In the genomic region with DNA sequence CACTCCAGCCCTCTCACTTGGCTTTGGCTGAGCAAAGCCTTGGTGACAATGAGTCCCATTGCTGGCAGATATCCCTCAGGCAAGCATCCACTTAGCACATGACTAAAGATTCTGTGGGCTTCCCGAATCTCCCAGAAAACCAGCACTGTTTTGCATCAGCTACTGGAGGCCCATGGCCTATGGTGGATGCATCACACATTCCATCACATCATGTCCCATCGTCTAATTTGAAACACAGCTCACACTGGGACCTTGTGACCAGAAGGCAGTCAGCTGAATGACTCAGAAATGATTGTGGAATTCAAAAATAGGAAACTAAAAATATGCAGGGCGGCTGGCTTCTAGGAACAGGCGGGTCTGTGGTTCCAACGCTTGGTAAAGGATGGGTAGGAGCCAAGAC, we compare ENCODE assay signal across 14 mouse cellular contexts. TPM values are rescaled to one million over a fixed set of nuclear protein-coding genes. Genes with fewer than 3 reads are reported as not detected.
DNase-seq lines count a peak whose midpoint lies in the region; ATAC-seq and TF ChIP-seq lines count a peak whose summit lies in the region.
"Had no signal": no experiment of that assay in that cellular context is flagged by ENCODE, and none has a peak within 500 bp of the region (broad histone marks: within the 10 kb centered on the region; RNA-seq: fewer than 3 reads in every experiment).

No protein-coding gene starts in this region.

- H3K4me1 ChIP-seq in heart, adult 2 months (ENCODE audit: control insufficient read depth, insufficient read depth, low read length), result peaks cover 8% of the 10 kb centered on the region
- H3K4me1 ChIP-seq in forebrain, embryonic 15.5 days, result peaks cover 15% of the 10 kb centered on the region

- no peak overlapping the region for H3K4me2 ChIP-seq in forebrain, embryonic 15.5 days (replicated peaks)
- H3K4me2 ChIP-seq: embryonic facial prominence, embryonic 15.5 days; hindbrain, embryonic 13.5 days; liver, embryonic 12.5 days had no signal

- no peaks in the 10 kb centered on the region for H3K36me3 ChIP-seq in heart, adult 2 months (ENCODE audit: control insufficient read depth, insufficient read depth, low read length)
- peaks cover 14% of the 10 kb centered on the region for H3K36me3 ChIP-seq in forebrain, embryonic 15.5 days

- H3K4me3 ChIP-seq in heart, adult 2 months, result no peak overlapping the region
- H3K4me3 ChIP-seq in forebrain, embryonic 15.5 days, result no peak overlapping the region
- H3K4me3 ChIP-seq: embryonic facial prominence, embryonic 15.5 days; hindbrain, embryonic 13.5 days; liver, embryonic 12.5 days had no signal

- whole genome bisulfite sequencing in heart, adult 2 months, result 37% methylated on average over 5 of the region's 5 CpGs
- 90% methylated on average over 5 of the region's 5 CpGs for WGBS in forebrain, embryonic 15.5 days

- no peaks in the 10 kb centered on the region for H3K79me2 ChIP-seq in heart, adult 2 months (replicated peaks; ENCODE audit: control insufficient read depth, insufficient read depth, low read length)

- H3K27me3 ChIP-seq in heart, adult 2 months (ENCODE audit: control insufficient read depth, insufficient read depth, low read length), result no peaks in the 10 kb centered on the region
- H3K27me3 ChIP-seq in forebrain, embryonic 15.5 days, result no peaks in the 10 kb centered on the region
- H3K27me3 ChIP-seq: embryonic facial prominence, embryonic 15.5 days; hindbrain, embryonic 13.5 days; liver, embryonic 12.5 days had no signal

- no peak overlapping the region for H3K9ac ChIP-seq in heart, adult 2 months (ENCODE audit: low read depth, low read length)
- H3K9ac ChIP-seq in forebrain, embryonic 15.5 days (replicated peaks), result no peak overlapping the region
- H3K9ac ChIP-seq: embryonic facial prominence, embryonic 15.5 days; hindbrain, embryonic 13.5 days; liver, embryonic 12.5 days had no signal

- intact Hi-C loops in heart, adult 2 months (cut with DNase I), result no loop called here
- intact Hi-C loops in heart, postnatal 25 days (cut with DNase I), result no loop called here

- no peak for TF ChIP-seq CTCF in heart, adult 2 months (IDR thresholded peaks at IDR 0.05)

- peak overlapping the region; percentile 79 for H3K27ac ChIP-seq in heart, adult 2 months
- H3K27ac ChIP-seq in forebrain, embryonic 15.5 days (replicated peaks), result no peak overlapping the region
- H3K27ac ChIP-seq: embryonic facial prominence, embryonic 15.5 days; hindbrain, embryonic 13.5 days; liver, embryonic 12.5 days had no signal

- no peaks in the 10 kb centered on the region for H3K9me3 ChIP-seq in forebrain, embryonic 15.5 days
- H3K9me3 ChIP-seq: embryonic facial prominence, embryonic 15.5 days; hindbrain, embryonic 13.5 days; liver, embryonic 12.5 days had no signal

- no peak for ATAC-seq in forebrain, embryonic 15.5 days (replicated peaks)
- ATAC-seq: activated CD4-positive, CD25-positive, alpha-beta regulatory T cell, adult 4 months; liver, embryonic 12.5 days had no signal

- 0 out of 2 replicates have a peak, but pooled peaks have one; percentile 23 for TF ChIP-seq POLR2A in heart, adult 2 months (IDR thresholded peaks at IDR 0.05; ENCODE audit: insufficient read depth, low read depth, low read length)

- peak; percentile 35 to 66 for DNase-seq in heart, adult 2 months
- DNase-seq in heart, postnatal 25 days (ENCODE audit: low spot score), result no peak
- peak; percentile 16 to 25 for DNase-seq in right cerebral cortex, postnatal 36 days (ENCODE audit: low spot score in 2 of 2)
- no peak for DNase-seq in right cerebral cortex, postnatal 25 days
- DNase-seq in heart, adult 9 months (ENCODE audit: low spot score in 2 of 2), result peak; percentile 47 to 64
- DNase-seq in lung, adult 18-20 months, result no peak
- DNase-seq in kidney, postnatal 10 days, result no peak
- DNase-seq: kidney, adult 2 months; lung, postnatal 4 days had no signal

- peak; percentile 71 for TF ChIP-seq EP300 in heart, adult 2 months (IDR thresholded peaks at IDR 0.05; ENCODE audit: insufficient read depth, low read depth, low read length)

RNA-seq across cellular contexts. Expression of gene Fadd, which starts 4.4 kb away (rescaled TPM):
- total RNA-seq in heart, adult 2 months (2021), result 1 to 10 TPM; 8.2 to 8.6 TPM
- 13.4 and 15.6 TPM in 2 replicates for polyA plus RNA-seq in heart, adult 2 months (2012; rRNA removed)
- total RNA-seq in heart, postnatal 25 days (2021), result 1 to 10 TPM; 8.2 to 8.6 TPM
- polyA plus RNA-seq in forebrain, embryonic 15.5 days (2015; fragmentation: Nextera tagmentation; extraction: Ambion mirVana), result 5.4 and 5.7 TPM in 2 replicates

RNA-seq across cellular contexts. Expression of gene Ppfia1, which starts 24.3 kb away (rescaled TPM):
- total RNA-seq in heart, adult 2 months (2021), result 10 to 100 TPM; 41.4 to 46.0 TPM
- 27.0 and 38.5 TPM in 2 replicates for polyA plus RNA-seq in heart, adult 2 months (2012; rRNA removed)
- 10 to 100 TPM; 40.3 to 47.7 TPM for total RNA-seq in heart, postnatal 25 days (2021)
- 30.9 and 31.0 TPM in 2 replicates for polyA plus RNA-seq in forebrain, embryonic 15.5 days (2015; fragmentation: Nextera tagmentation; extraction: Ambion mirVana)

Comparison
In these comparisons a context has a peak if more than half of its experiments do, and no peak if none do; other contexts are left out.
1. DNase-seq: peak in heart, adult 2 months (2 of 2), right cerebral cortex, postnatal 36 days (2 of 2) and heart, adult 9 months (2 of 2); none in heart, postnatal 25 days (single experiment), right cerebral cortex, postnatal 25 days (single experiment), lung, adult 18-20 months (0 of 2) and kidney, postnatal 10 days (single experiment).